ENCODE assay signal across 9 mouse cellular contexts in the genomic region with DNA sequence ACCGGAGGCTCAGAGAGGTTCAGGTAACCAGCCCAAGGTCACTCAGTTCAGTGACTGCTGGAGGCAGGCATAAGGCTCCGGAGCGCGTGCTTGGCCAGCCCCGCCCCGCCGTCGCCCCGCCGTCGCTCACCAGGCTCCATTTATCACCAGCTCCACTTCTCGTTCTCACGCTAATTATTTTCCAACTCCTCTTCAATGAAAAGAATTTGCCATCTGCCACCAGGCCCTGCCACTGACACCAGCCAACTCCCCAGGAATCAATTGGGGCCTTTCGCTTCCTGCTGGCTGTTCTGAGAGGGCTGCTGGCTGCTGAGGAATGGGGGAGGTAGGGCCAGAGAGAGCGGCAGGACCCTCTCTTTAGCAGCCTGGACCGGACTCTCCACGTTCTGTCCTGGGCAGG. TPM values are rescaled to one million over a fixed set of nuclear protein-coding genes. Genes with fewer than 3 reads are reported as not detected.
DNase-seq lines count a peak whose midpoint lies in the region; ATAC-seq and TF ChIP-seq lines count a peak whose summit lies in the region.
"Had no signal": no experiment of that assay in that cellular context is flagged by ENCODE, and none has a peak within 500 bp of the region (broad histone marks: within the 10 kb centered on the region; RNA-seq: fewer than 3 reads in every experiment).

No protein-coding gene starts in this region.

- no peaks in the 10 kb centered on the region for H3K36me3 ChIP-seq in lung, postnatal 0 days (ENCODE audit: insufficient read depth, low read length)

- H3K27ac ChIP-seq in lung, postnatal 0 days (ENCODE audit: low read length): peak overlapping the region; percentile 68
- H3K27ac ChIP-seq: liver, embryonic 14.5 days had no signal

- H3K9ac ChIP-seq in lung, postnatal 0 days (replicated peaks; ENCODE audit: low read depth): no peak overlapping the region
- H3K9ac ChIP-seq: liver, embryonic 14.5 days had no signal

- no peaks in the 10 kb centered on the region for H3K9me3 ChIP-seq in lung, postnatal 0 days (ENCODE audit: low read length)

- WGBS in lung, postnatal 0 days: 17% methylated on average over 17 of the region's 17 CpGs

- H3K4me1 ChIP-seq in lung, postnatal 0 days (ENCODE audit: insufficient read depth, low read depth, low read length): peaks cover 11% of the 10 kb centered on the region

- no peak overlapping the region; the same call in 1 of the 2 replicates for H3K4me3 ChIP-seq in lung, postnatal 0 days (ENCODE audit: low read depth, low read length)

- H3K4me2 ChIP-seq in lung, postnatal 0 days (replicated peaks; ENCODE audit: low read depth, low read length): no peak overlapping the region

- no peak for TF ChIP-seq CTCF in lung, postnatal 0 days (IDR thresholded peaks at IDR 0.05)

- DNase-seq in ovary, postnatal 36 days (ENCODE audit: low spot score): peak; percentile 20
- DNase-seq in ovary, adult 18-20 months (ENCODE audit: low spot score): no peak
- peak; percentile 71 for DNase-seq in embryo, embryonic 11 days
- DNase-seq in kidney, adult 11 months: peak; percentile 68
- DNase-seq in lung, postnatal 0 days (ENCODE audit: low spot score): peak; percentile 32
- no peak for DNase-seq in gastrocnemius, postnatal 36 days

- no peak for TF ChIP-seq EP300 in lung, postnatal 0 days (IDR thresholded peaks at IDR 0.05)

- intact Hi-C loops in gastrocnemius, postnatal 36 days (cut with DNase I): no loop called here

- H3K27me3 ChIP-seq in lung, postnatal 0 days (replicated peaks; ENCODE audit: insufficient read depth, low read length): no peaks in the 10 kb centered on the region

- ATAC-seq in lung, postnatal 0 days: peak; percentile 38; the same call in 1 of the 2 replicates
- ATAC-seq in monocyte, adult 5-6 weeks (replicated peaks; ENCODE audit: insufficient number of reproducible peaks, low FRiP score, low TSS enrichment, poor library complexity, severe bottlenecking): no peak
- ATAC-seq in CD4-positive, CD25-positive, alpha-beta regulatory T cell, adult 4 months: no peak

RNA-seq across cellular contexts. Expression of gene Dagla, which starts 27.3 kb away (rescaled TPM):
- polyA plus RNA-seq in lung, postnatal 0 days (2015; fragmentation: Nextera tagmentation; extraction: Ambion mirVana): 1.2 and 1.4 TPM in 2 replicates
- total RNA-seq in monocyte, adult 5-6 weeks (2017): 0.39 to 0.43 TPM in 2 of 3 replicates, not detected in the other
- total RNA-seq in gastrocnemius, postnatal 36 days (2021): 1 to 10 TPM; 6.9 to 8.9 TPM
- polyA plus RNA-seq in CD4-positive, CD25-positive, alpha-beta regulatory T cell, adult 4 months (2017; shearing (Covaris generic)): not detected

RNA-seq across cellular contexts. Expression of gene Myrf, which starts 36.8 kb away (rescaled TPM):
- 5.0 and 5.9 TPM in 2 replicates for polyA plus RNA-seq in lung, postnatal 0 days (2015; fragmentation: Nextera tagmentation; extraction: Ambion mirVana)
- 0.10 to 2.3 TPM in 2 of 3 replicates, not detected in the other for total RNA-seq in monocyte, adult 5-6 weeks (2017)
- total RNA-seq in gastrocnemius, postnatal 36 days (2021): under 1 TPM in 1 of 2 experiments, not detected in 1; 0.08 TPM
- under 1 TPM in 1 of 2 experiments, not detected in 1; 0.19 TPM for polyA plus RNA-seq in CD4-positive, CD25-positive, alpha-beta regulatory T cell, adult 4 months (2017; shearing (Covaris generic))

Comparison
In these comparisons a context has a peak if more than half of its experiments do, and no peak if none do; other contexts are left out.
1. DNase-seq: peak in ovary, postnatal 36 days (single experiment), embryo, embryonic 11 days (single experiment), kidney, adult 11 months (single experiment) and lung, postnatal 0 days (single experiment); none in ovary, adult 18-20 months (single experiment) and gastrocnemius, postnatal 36 days (0 of 2).